Mouse (Mus musculus) stomach, embryonic 16.5 days (tissue): ENCODE data around the gene Artn. TPM values are rescaled to one million over a fixed set of nuclear protein-coding genes. Genes with fewer than 3 reads are reported as not detected.

Experiments used
- ATAC-seq: fragments of 200-750 bp; cut with Nextera tagmentation; 2 replicates; pipeline ENCODE4 v1.8.0; 2017; ENCODE audit warnings: moderate number of reproducible peaks, moderate TSS enrichment; ENCODE audit not compliant: insufficient read depth, low FRiP score
- H3K27ac ChIP-seq: fragments of 300-500 bp; sonication (generic); 2 replicates; pipeline ENCODE4 v1.5.1; 2014; ENCODE audit warnings: low read length
- H3K27me3 ChIP-seq: fragments of 300-500 bp; sonication (generic); 2 replicates; pipeline ENCODE4 v1.6.1; 2014; ENCODE audit warnings: low read length, control low read depth, mixed read lengths; ENCODE audit not compliant: control insufficient read depth, insufficient read depth
- H3K36me3 ChIP-seq: fragments of 300-500 bp; sonication (generic); 2 replicates; pipeline ENCODE4 v1.6.1; 2014; ENCODE audit warnings: low read length; ENCODE audit not compliant: control insufficient read depth, insufficient read depth
- H3K4me1 ChIP-seq: fragments of 300-500 bp; sonication (generic); 2 replicates; pipeline ENCODE4 v1.6.1; 2014; ENCODE audit warnings: low read length, control low read depth, mixed read lengths; ENCODE audit not compliant: control insufficient read depth, insufficient read depth
- H3K4me2 ChIP-seq: fragments of 300-500 bp; sonication (generic); 2 replicates; pipeline ENCODE4 v1.6.1; 2014; ENCODE audit warnings: low read depth, low read length, mixed read lengths
- H3K4me3 ChIP-seq: fragments of 300-500 bp; sonication (generic); replicated peaks from 2 replicates; pipeline ENCODE4 v1.5.1; 2014; ENCODE audit warnings: mild to moderate bottlenecking, low read length
- H3K9ac ChIP-seq: fragments of 300-500 bp; sonication (generic); 2 replicates; pipeline ENCODE4 v1.6.1; 2014; ENCODE audit warnings: low read length
- H3K9me3 ChIP-seq: fragments of 300-500 bp; sonication (generic); replicated peaks from 2 replicates; pipeline ENCODE4 v1.6.1; 2016; ENCODE audit warnings: low read length, control low read depth; ENCODE audit not compliant: control insufficient read depth
- WGBS: fragments of 180-500 bp; shearing (Covaris S2); extraction: QIAGEN DNeasy Blood & Tissue Kit; methylation state at CpG from one replicate; pipeline ENCODE4 v1.1.7; 2014; 5-methylcytosine and 5-hydroxymethylcytosine counted together
- polyA plus RNA-seq: library from polyadenylated mRNA; unstranded; fragments of >200 nt; fragmentation: Nextera tagmentation; extraction: Ambion mirVana; gene quantifications from 2 replicates; pipeline ENCODE4 v1.2.1, GENCODE M21; 2015

The Artn gene
- polyA plus RNA-seq: 5.3 and 7.8 TPM in 2 replicates

DNA sequence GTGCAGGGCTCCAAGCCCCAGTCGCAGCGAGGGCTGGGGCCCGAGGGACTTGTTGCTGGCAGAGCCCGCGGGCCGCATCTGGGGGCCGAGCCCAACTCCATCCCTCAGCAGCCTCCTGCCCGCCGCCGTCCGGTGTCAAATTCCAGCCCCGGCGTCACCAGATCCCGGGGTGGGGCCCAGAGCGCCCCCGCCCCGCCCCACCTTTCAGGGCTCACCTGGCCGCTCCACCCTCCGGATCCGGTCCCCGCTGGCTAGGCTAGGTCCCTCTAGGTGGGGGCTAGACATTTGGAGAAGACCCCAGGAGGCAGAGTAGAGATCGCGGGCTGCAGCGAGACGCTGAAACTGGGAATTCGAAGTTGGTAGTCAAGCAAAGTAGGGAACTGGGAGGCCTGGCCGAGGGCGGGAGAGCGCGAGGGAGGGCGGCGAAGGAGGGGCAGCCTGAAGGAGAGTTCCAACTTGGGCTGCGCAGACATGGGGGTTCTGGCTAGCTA lies at the start of gene Artn:
Gene Artn, minus strand, starts transcription at position 373 of the 491 bp plus-strand sequence.
- peak; percentile 57; the same call in 1 of the 2 replicates for ATAC-seq
- peak within 1 kb of the TSS; percentile 72 for H3K9ac ChIP-seq
- H3K27ac ChIP-seq: peak within 1 kb of the TSS; percentile 62
- peak within 1 kb of the TSS; percentile 55 for H3K4me3 ChIP-seq
- H3K4me2 ChIP-seq: peak within 1 kb of the TSS; percentile 87
- H3K9me3 ChIP-seq: no peaks in the 10 kb centered on the region
- H3K36me3 ChIP-seq: no peaks in the 10 kb centered on the region
- H3K27me3 ChIP-seq: 0 out of 2 replicates have a peak, but pooled peaks cover 7% of the 10 kb centered on the region
- H3K4me1 ChIP-seq: peaks cover 21% of the 10 kb centered on the region
- 1% methylated on average over 33 of the region's 33 CpGs for WGBS

- Histone ChIP-seq H3K4me3 (no peak overlapping the region), H3K27me3 (no peaks in the 10 kb centered on the region), H3K27ac (no peak overlapping the region), H3K4me1 (peaks cover 39% of the 10 kb centered on the region), H3K4me2 (no peak overlapping the region), H3K36me3 (no peaks in the 10 kb centered on the region), H3K9ac (no peak overlapping the region), H3K9me3 (no peaks in the 10 kb centered on the region)
- 82% methylated on average over 4 of the region's 4 CpGs for WGBS
- no peak for ATAC-seq
Measured at GRCm38 (mm10) chr4:117979181-117979580, 49.6 kb upstream of the Artn start.

- Histone ChIP-seq H3K4me1 (peaks cover 43% of the 10 kb centered on the region), H3K27ac (no peak overlapping the region), H3K4me2 (no peak overlapping the region), H3K9ac (no peak overlapping the region), H3K4me3 (no peak overlapping the region), H3K9me3 (no peaks in the 10 kb centered on the region), H3K36me3 (no peaks in the 10 kb centered on the region), H3K27me3 (no peaks in the 10 kb centered on the region)
- no peak for ATAC-seq
- WGBS: 93% methylated on average over 9 of the region's 9 CpGs
Measured at GRCm38 (mm10) chr4:117978282-117978681, 48.7 kb upstream of the Artn start.

DNA sequence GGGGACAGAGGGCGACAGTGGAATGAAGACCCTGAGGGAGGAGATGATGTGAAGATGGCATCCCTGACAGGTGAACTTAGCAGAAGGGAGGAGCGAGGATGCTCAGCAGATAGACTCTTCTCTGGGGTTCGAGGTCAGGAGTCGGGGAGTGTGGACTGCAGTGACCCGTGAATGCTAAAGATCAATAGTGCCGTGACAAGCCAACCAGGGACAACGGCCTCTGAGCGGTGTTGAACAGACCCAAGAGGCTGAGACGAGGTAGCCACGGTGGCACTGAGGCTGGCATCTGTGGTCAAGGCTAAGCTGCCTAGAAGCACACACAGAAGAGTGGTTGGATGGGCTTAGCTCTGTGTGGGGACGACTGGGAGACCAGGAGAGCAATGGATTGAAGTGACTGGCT lies 48.3 kb upstream of the Artn start:
- Histone ChIP-seq H3K9ac (no peak overlapping the region), H3K36me3 (no peaks in the 10 kb centered on the region), H3K27ac (no peak overlapping the region), H3K9me3 (no peaks in the 10 kb centered on the region), H3K4me3 (no peak overlapping the region), H3K27me3 (no peaks in the 10 kb centered on the region), H3K4me2 (no peak overlapping the region), H3K4me1 (peaks cover 39% of the 10 kb centered on the region)
- WGBS: 87% methylated on average over 11 of the region's 11 CpGs
- ATAC-seq: no peak

- no peak overlapping the region for H3K4me3 ChIP-seq
- H3K27ac ChIP-seq: no peak overlapping the region
- no peak overlapping the region for H3K4me2 ChIP-seq
- H3K4me1 ChIP-seq: peaks cover 34% of the 10 kb centered on the region
- H3K9ac ChIP-seq: no peak overlapping the region
- H3K36me3 ChIP-seq: no peaks in the 10 kb centered on the region
- 0 out of 2 replicates have a peak, but pooled peaks have one; percentile 11 for ATAC-seq
- WGBS: 74% methylated on average over 9 of the region's 9 CpGs
- no peaks in the 10 kb centered on the region for H3K27me3 ChIP-seq
- H3K9me3 ChIP-seq: no peaks in the 10 kb centered on the region
Measured at GRCm38 (mm10) chr4:117977371-117977770, 47.8 kb upstream of the Artn start.

DNA sequence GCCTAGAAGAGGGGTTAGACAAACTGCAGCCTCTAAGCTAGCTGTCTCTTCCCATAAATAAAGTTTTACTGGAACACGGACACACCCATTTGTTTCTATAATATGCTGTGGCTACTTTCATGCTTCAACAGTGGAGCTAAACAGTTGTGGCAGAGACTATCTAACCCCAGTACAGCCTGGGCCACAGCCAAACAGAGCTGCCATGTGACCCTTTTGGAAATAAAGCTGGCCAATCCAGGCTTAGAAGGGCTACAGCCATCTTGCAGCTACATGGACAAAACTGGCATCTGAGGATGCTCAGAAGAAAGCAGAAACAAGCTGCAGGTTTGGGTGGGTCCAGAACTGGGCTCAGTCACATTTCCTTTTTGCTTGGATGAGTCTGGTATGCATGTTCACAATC lies 46.3 kb upstream of the Artn start:
- Histone ChIP-seq H3K4me3 (no peak overlapping the region), H3K4me2 (no peak overlapping the region), H3K27ac (0 out of 2 replicates have a peak overlapping the region, but pooled peaks have one; percentile 5), H3K27me3 (no peaks in the 10 kb centered on the region), H3K4me1 (peaks cover 30% of the 10 kb centered on the region), H3K36me3 (no peaks in the 10 kb centered on the region), H3K9ac (no peak overlapping the region), H3K9me3 (no peaks in the 10 kb centered on the region)
- 45% methylated on average over 1 of the region's 1 CpGs for WGBS
- no peak for ATAC-seq

- ATAC-seq: peak; percentile 36; the same call in 1 of the 2 replicates
- no peak overlapping the region for H3K4me2 ChIP-seq
- peak overlapping the region; percentile 26; the same call in 1 of the 2 replicates for H3K27ac ChIP-seq
- no peak overlapping the region for H3K4me3 ChIP-seq
- no peaks in the 10 kb centered on the region for H3K27me3 ChIP-seq
- no peaks in the 10 kb centered on the region for H3K9me3 ChIP-seq
- peaks cover 30% of the 10 kb centered on the region for H3K4me1 ChIP-seq
- 66% methylated on average over 5 of the region's 5 CpGs for WGBS
- H3K9ac ChIP-seq: no peak overlapping the region
- no peaks in the 10 kb centered on the region for H3K36me3 ChIP-seq
Measured at GRCm38 (mm10) chr4:117974719-117975118, 45.2 kb upstream of the Artn start.

DNA sequence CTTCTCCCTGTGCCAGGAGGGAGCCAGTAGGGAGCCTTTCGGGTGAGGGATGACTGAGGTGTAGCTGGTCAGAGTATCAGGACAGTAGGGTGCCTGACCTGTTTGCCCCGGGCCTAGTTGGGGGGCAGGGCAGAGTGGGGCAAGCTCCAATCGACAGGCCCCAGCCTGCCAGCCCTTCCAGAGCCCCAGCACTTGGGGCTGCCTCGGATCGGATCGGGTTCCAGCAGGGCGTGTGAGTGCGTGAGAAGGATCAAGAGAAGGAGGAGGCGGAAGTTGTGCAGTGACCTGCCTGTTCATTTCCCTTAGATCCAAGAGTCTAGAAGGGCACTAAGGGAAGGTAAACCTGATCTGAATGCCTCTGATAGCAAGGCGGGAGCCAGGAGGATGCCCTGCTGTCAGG lies 43.4 kb upstream of the Artn start:
- H3K9me3 ChIP-seq: no peaks in the 10 kb centered on the region
- no peak overlapping the region for H3K4me3 ChIP-seq
- no peak overlapping the region for H3K9ac ChIP-seq
- no peak overlapping the region for H3K27ac ChIP-seq
- no peak overlapping the region for H3K4me2 ChIP-seq
- WGBS: 51% methylated on average over 10 of the region's 10 CpGs
- H3K27me3 ChIP-seq: no peaks in the 10 kb centered on the region
- 0 out of 2 replicates have a peak, but pooled peaks have one; percentile 12 for ATAC-seq
- no peaks in the 10 kb centered on the region for H3K36me3 ChIP-seq
- peaks cover 30% of the 10 kb centered on the region for H3K4me1 ChIP-seq

GRCm38 (mm10) chr4:117964346-117965025 lies 34.9 kb upstream of the Artn start:
- 57% methylated on average over 14 of the region's 14 CpGs for WGBS
- H3K9ac ChIP-seq: no peak overlapping the region
- 0 out of 2 replicates have a peak, but pooled peaks have one; percentile 44 for ATAC-seq

More at GRCm38 (mm10) chr4:117964346-117965025, 34.9 kb upstream of the Artn start:
- Histone ChIP-seq H3K36me3 (no peaks in the 10 kb centered on the region), H3K9me3 (no peaks in the 10 kb centered on the region), H3K27me3 (no peaks in the 10 kb centered on the region), H3K4me2 (no peak overlapping the region), H3K27ac (no peak overlapping the region), H3K4me3 (no peak overlapping the region), H3K4me1 (no peaks in the 10 kb centered on the region)
